Mouse (Mus musculus) layer of hippocampus, postnatal 14 days (tissue): ENCODE data around the gene Rcsd1. TPM values are rescaled to one million over a fixed set of nuclear protein-coding genes. Genes with fewer than 3 reads are reported as not detected.

ENCODE experiments used
- DNase-seq, 2 experiments: peaks; one replicate each; pipeline ENCODE4 v3.0.0; 2021 to 2022; ENCODE audit warnings: low spot score in 2 of 2, mixed read lengths in 1 of 2
- total RNA-seq, 2 experiments: library from RNA; stranded (reverse); gene quantifications; 2 replicates each; pipeline ENCODE4 v1.2.3; 2021

Rcsd1 gene
- total RNA-seq, 2 experiments from 2014 or later, result 6.3 to 8.7 TPM

DNA sequence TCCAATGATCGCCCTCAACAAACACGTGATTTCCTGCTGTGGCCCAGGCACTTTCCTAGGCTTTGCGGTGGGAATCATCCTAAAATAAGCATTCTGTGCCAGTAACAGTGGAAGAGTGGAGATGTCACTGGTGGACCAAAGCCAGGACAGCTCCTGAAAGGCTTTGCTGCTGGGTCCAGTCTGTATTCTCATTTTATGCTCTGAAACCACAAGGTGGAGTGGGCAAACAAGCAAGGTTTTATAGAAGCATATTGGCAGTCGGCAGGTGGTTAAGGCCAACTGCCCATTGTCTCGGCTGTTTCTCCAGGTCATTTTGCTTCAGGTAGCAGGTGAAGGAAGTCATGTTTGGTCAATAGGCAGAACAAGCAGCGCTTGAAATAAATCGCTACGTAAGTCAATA is 78.4 kb downstream of the Rcsd1 start:
- DNase-seq, result no peak

DNA sequence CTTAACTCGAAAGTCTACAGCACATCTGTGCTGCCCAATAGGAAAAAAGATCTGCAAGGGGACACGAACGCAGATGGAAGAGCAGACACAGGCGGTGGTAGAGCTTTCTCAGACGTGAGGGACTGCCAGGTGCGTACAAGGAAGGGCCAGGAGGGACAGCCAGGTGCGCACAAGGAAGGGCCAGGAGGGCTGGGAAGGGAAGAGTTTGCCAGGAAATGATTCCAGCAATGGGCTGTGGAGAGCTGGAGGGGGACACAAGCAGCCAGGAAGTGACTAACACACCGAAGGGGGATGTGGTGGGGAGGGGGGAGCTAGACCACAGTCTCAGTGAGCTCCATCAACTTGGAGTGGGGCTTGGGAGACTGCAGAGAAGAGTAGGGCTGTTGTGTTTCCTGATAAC is 79.6 kb downstream of the Rcsd1 start:
- DNase-seq, result no peak

DNA sequence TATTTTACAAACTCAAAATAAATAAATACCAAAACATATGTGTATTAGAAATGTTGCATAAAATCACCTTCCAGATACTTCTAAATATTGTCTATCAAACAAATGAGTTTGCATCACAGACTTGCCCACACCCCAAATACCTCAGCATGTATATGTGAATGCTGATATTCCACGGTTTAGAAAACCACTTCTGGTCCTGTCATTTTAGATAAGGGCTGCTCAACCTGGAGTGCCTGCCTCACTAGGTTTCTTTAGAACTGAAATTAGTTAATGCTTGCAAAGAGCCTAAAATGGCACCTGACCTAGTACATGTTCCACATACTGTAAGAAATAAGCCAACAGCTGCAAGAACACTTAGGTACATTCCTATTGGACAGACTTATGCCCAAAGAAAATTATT is 81.0 kb downstream of the Rcsd1 start:
- no peak for DNase-seq

GRCm38 (mm10) chr1:165625896-165626295 is 83.7 kb downstream of the Rcsd1 start:
- DNase-seq, result no peak

DNA sequence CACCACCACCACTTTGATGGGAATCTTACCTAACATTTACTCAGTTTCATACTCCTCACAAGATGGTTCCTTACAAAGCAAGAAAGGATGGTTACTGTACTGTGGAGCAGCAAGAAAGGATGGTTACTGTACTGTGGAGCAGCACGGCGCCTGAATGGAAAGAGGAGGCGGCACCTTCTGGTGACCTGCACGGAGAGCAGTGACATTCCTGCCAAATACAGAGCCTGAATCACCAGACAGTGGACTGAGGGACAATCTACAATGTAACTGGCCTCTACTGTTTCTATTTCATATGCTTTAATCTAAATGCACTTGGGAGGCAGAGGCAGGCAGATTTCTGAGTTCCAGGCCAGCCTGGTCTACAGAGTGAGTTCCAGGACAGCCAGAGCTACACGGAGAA is 84.5 kb downstream of the Rcsd1 start:
- DNase-seq, result no peak

GRCm38 (mm10) chr1:165618201-165618624 is 91.3 kb downstream of the Rcsd1 start:
- DNase-seq, result peak in 1 of 2 experiments; percentile 49

DNA sequence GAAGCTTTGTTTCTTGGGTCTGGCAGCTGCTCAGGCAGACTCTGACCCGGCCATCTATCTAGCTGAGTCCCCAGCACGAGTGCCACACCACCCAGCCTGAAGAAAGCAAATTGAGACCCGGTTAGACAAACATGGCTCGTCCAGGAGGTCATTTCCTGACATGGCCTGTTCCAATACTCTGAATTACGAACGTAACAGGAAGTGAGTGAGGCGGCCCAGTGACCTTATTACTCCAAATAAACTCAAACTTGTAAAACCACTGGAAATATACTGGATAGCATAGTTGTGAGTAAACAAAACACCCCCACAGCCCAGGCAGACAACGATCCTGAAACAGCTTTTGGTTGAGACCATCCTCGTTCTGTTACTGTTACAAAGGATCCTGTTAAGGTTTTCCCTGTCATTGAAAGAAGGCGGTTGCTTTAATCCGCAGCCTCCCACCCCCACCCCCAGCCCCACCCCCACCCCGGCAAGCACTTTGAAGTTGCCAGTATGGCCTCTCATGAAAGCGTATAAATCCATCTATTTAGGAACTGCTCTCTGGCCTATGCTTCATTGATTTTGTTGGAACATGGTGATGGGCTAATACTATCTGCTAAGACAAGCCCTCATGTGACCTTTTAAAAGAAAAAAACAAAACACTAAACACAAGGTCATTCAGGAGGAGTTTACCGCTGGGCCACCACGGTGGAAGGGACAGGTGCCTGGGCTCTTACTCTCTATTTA is 92.2 kb downstream of the Rcsd1 start:
- no peak for DNase-seq

DNA sequence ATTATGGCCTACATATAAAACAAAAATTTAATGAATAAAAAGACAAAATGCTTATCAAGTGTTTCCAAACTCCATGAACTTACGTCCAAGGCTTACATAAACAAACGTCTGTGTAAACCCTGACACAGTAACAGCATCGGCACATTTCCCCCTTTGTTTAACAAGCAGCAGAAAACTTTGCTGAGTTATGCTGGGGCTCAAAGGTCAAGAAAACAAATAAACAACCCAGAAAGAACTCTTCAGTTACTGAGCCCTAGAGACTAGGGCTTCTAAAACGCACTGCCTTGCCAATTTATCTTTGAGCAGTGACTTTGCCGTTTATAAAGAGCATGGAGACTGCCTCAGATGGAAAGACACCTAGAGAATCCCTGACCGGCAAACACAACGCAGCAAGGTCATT is 92.9 kb downstream of the Rcsd1 start:
- DNase-seq, result no peak

GRCm38 (mm10) chr1:165614793-165615192 is 94.8 kb downstream of the Rcsd1 start:
- no peak for DNase-seq

- DNase-seq, result no peak
Measured at GRCm38 (mm10) chr1:165613926-165614325, 95.6 kb downstream of the Rcsd1 start.

DNA sequence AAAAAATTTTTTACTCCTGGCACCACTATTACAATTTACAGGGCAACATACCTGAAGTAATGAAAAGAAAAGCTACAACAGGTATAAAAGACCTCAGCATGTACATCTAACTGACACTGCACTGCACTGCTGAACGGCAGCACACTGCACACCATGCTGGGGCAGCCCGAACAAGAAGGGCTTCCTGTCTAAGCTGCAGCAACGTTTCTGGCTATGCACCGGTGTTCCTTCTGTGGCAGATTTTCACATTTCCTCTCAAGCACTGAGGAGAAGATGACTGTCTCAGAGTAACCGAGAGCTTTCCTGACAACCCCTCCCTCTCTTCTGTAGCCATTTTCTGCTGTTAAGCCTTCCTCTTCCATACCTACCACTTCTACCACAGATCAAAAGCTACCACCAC is 96.8 kb downstream of the Rcsd1 start:
- DNase-seq, result no peak

DNA sequence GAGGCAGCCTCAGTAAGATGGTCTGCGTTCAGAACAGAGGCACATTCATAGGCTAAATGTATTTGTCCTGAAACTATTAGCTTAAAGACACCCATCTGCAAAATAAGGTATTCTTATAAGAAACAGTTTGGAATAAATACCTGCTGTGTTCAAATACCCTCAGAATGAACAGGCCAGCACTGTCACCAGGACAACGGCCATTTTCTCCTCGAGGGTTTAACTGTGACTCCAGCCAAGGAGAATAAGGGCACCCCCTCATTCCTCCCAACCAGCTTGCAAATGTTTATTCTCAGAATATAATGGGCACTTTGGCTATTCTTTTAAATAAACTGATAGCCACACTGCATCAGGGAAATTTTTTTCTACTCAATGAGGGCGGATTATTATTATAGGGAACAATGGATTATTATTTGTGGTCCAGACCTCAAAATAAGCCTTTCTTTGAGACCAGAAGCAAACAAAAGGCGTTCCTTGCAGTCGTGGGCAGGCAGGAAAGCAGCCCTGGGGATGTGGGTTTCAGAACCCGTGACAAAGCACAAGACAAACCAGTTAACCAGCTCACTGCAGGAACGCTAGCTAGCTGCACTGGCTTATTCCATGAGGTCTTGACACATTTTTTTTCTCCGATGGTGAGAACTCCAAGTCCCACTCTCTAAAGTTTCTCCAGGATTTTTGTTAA is 99.1 kb downstream of the Rcsd1 start:
- no peak for DNase-seq

DNA sequence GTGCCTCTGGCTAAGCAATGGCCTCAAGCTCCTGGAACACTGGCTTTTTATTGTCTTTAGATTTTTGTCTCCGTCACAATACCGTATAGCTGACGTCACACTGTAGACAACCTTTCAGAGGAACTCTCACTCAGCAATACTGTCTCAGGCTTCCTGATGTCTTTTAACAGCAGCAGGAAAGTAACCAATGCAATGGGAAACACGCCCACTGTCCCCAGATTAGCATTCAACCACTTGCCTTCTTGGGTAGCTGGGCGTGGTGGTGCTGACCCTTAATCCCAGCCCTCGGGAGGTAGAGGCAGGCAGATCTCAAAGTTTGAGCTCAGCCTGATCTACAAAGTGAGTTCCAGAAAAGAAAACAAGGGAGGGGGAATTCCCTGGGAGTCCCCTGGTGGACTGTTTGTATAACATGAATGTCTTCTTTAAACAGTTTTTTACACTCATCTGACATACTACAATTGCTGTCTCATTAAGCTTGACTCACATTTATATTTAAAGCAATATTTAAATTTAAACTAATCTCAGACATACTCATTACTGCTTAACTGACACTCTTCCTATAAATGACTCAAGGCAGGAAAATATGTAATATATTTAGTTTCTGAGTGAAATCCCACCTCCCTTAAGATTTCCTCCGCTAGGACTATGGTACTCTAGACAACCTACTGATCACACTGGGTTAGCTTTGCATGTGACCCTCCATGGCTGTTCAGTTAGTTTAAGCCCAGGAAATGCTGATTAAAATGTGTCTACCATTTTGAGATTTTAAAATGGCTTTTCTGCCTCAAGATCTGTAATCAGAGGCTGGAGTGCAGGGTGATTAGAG is 99.8 kb downstream of the Rcsd1 start:
- DNase-seq, result no peak

DNA sequence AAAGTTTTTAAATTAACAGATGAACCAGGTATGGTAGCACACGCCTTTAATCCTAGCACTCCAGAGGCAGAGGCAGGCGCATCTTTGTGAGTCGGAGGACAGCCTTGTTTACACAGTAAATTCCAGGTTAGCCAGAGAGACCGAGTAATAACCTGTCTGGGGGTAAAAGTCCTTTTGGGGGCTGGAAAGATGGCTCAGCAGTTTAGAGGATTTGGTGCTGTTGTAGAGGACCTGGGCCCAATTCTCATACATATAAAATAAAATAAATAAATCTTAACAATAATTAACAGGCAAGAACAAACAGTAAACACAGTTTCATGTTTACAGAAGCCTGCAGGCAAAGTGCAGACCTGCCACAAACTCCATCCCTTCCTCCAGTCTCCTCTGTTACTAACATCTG is 100.7 kb downstream of the Rcsd1 start:
- no peak for DNase-seq

- DNase-seq, result peak in 1 of 2 experiments; percentile 20
Measured at GRCm38 (mm10) chr1:165605774-165606173, 103.8 kb downstream of the Rcsd1 start.

DNA sequence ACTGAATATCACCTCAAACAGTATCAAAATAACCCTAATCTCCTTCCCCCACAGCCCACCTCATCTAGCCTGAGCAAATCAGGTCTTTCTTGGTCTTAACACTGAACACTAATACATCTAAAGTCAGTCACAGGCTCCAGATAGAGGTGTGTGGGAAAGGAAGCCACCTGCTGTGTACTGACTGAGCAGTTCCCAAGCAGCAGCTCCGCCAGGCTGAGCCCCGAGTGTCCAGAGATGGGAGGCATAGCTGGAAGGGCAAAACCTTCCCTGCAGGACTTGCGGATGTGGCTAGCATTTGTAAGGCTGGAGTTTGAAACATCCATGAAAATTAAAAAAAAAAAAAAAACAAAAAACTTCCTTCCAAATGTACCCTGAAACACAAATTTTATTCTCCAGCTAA is 104.4 kb downstream of the Rcsd1 start:
- DNase-seq, result no peak

DNA sequence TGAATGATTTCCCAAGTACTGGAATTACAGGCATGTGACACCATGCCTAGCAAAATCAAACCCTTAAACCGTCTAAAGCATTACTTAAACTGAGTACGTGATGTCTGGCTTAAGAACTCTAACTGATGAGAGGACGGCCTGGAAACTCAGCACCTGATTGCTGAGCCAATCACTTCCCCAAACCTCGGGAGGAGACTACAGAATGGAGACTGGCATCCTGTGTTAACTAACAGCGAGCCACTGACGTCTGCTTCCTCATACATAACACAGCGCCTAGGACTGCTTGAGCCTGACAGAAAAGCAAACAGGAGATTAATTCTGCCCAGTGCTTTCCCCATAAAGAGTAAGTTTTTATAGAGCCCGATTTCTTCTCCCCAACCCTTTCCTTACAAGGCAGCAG is 105.4 kb downstream of the Rcsd1 start:
- no peak for DNase-seq

- DNase-seq, result no peak
Measured at GRCm38 (mm10) chr1:165603218-165603617, 106.3 kb downstream of the Rcsd1 start.

- no peak for DNase-seq
Measured at GRCm38 (mm10) chr1:165601775-165602280, 107.7 kb downstream of the Rcsd1 start.
